Mouse (Mus musculus) embryonic facial prominence, embryonic 15.5 days (tissue): ENCODE results near the gene Skida1. TPM values are rescaled to one million over a fixed set of nuclear protein-coding genes. Genes with fewer than 3 reads are reported as not detected.

Experiments used
- ATAC-seq: fragments of 200-750 bp; cut with Nextera tagmentation; 2 replicates; pipeline ENCODE4 v1.8.0; 2017; ENCODE audit warnings: low read depth, moderate TSS enrichment; ENCODE audit not compliant: insufficient number of reproducible peaks, low FRiP score, low TSS enrichment
- H3K27ac ChIP-seq: fragments of 300-500 bp; sonication (generic); replicated peaks from 2 replicates; pipeline ENCODE4 v1.5.1; 2015; ENCODE audit warnings: mild to moderate bottlenecking, inconsistent platforms
- H3K27me3 ChIP-seq: fragments of 300-500 bp; sonication (generic); 2 replicates; pipeline ENCODE4 v1.6.1; 2015; ENCODE audit warnings: inconsistent platforms
- H3K36me3 ChIP-seq: fragments of 300-500 bp; sonication (generic); 2 replicates; pipeline ENCODE4 v1.6.1; 2015; ENCODE audit warnings: mild to moderate bottlenecking, inconsistent platforms
- H3K4me1 ChIP-seq: fragments of 300-500 bp; sonication (generic); 2 replicates; pipeline ENCODE4 v1.6.1; 2015; ENCODE audit warnings: inconsistent platforms
- H3K4me2 ChIP-seq: fragments of 300-500 bp; sonication (generic); replicated peaks from 2 replicates; pipeline ENCODE4 v1.6.1; 2015; ENCODE audit warnings: mild to moderate bottlenecking, inconsistent platforms
- H3K4me3 ChIP-seq: fragments of 300-500 bp; sonication (generic); replicated peaks from 2 replicates; pipeline ENCODE4 v1.5.1; 2015; ENCODE audit warnings: mild to moderate bottlenecking, inconsistent platforms
- H3K9ac ChIP-seq: fragments of 300-500 bp; sonication (generic); 2 replicates; pipeline ENCODE4 v1.6.1; 2015; ENCODE audit warnings: inconsistent platforms
- H3K9me3 ChIP-seq: fragments of 300-500 bp; sonication (generic); replicated peaks from 2 replicates; pipeline ENCODE4 v1.6.1; 2016; ENCODE audit warnings: inconsistent platforms
- WGBS: fragments of 180-500 bp; shearing (Covaris S2); methylation state at CpG from one replicate; pipeline ENCODE4 v1.1.7; 2015; 5-methylcytosine and 5-hydroxymethylcytosine counted together
- microRNA-seq: library from miRNA; unstranded; fragments of <30 nt; microRNA quantifications from one replicate; pipeline ENCODE4, GENCODE M21; 2016; ENCODE audit warnings: borderline number of aligned reads
- polyA plus RNA-seq: library from polyadenylated mRNA; unstranded; fragments of >200 nt; fragmentation: Nextera tagmentation; extraction: Ambion mirVana; gene quantifications from 2 replicates; pipeline ENCODE4 v1.2.1, GENCODE M21; 2015

Gene Skida1
- polyA plus RNA-seq, 1 experiment from 2014 or later, result 5.7 TPM

- Histone ChIP-seq H3K27ac (no peak overlapping the region), H3K4me1 (no peaks in the 10 kb centered on the region), H3K27me3 (no peaks in the 10 kb centered on the region), H3K4me2 (no peak overlapping the region), H3K9ac (no peak overlapping the region), H3K9me3 (no peaks in the 10 kb centered on the region), H3K36me3 (no peaks in the 10 kb centered on the region), H3K4me3 (no peak overlapping the region)
- WGBS, result 87% methylated on average over 3 of the region's 3 CpGs
- no peak for ATAC-seq
Observed at GRCm38 (mm10) chr2:18002306-18002705, 46.5 kb downstream of the Skida1 start.

GRCm38 (mm10) chr2:17996858-17997257 is 52.0 kb downstream of the Skida1 start, which contains the start of gene H2al2a:
Gene H2al2a (minus strand): TSS chr2:17996958.
- Histone ChIP-seq H3K9ac (no peak within 1 kb of the TSS), H3K4me3 (no peak within 1 kb of the TSS), H3K4me2 (no peak within 1 kb of the TSS), H3K36me3 (no peaks in the 10 kb centered on the region), H3K9me3 (no peaks in the 10 kb centered on the region), H3K27me3 (no peaks in the 10 kb centered on the region), H3K27ac (no peak within 1 kb of the TSS), H3K4me1 (no peaks in the 10 kb centered on the region)
- ATAC-seq, result no peak

Small RNA genes within 50 kb of the gene (microRNA-seq; reads per million reads assigned to microRNA genes)
- 5.9 reads per million, percentile 22 among the genes with 10 or more reads in this experiment for gene Mir7655

Other genes starting within 250 kb of the Skida1 start
- gene H2al2a, start 52.1 kb downstream of the Skida1 start, polyA plus RNA-seq, result not detected in 2 replicates
- 13.7 and 13.9 TPM in 2 replicates for gene A930004D18Rik, start 11.3 kb downstream of the Skida1 start, polyA plus RNA-seq
- 65.5 and 70.1 TPM in 2 replicates for gene Mllt10, start 6.2 kb upstream of the Skida1 start, polyA plus RNA-seq